Mouse (Mus musculus) myocyte (in vitro differentiated cells): ENCODE data around the gene Ddrgk1. TPM values are rescaled to one million over a fixed set of nuclear protein-coding genes. Genes with fewer than 3 reads are reported as not detected.

Source experiments
- H3K27me3 ChIP-seq: one replicate; pipeline ENCODE4 v1.6.1; 2011; ENCODE audit not compliant: control insufficient read depth, insufficient read depth, insufficient read length
- H3K36me3 ChIP-seq: one replicate; pipeline ENCODE4 v1.6.1; 2011; ENCODE audit not compliant: control insufficient read depth, insufficient read depth
- H3K4me2 ChIP-seq: one replicate; pipeline ENCODE4 v1.6.1; 2011; ENCODE audit warnings: low read depth, control low read depth
- H3K4me3 ChIP-seq: one replicate; pipeline ENCODE4 v1.5.1; 2011; ENCODE audit warnings: mild to moderate bottlenecking, control low read depth, moderate library complexity
- H3K79me2 ChIP-seq: one replicate; pipeline ENCODE4 v1.6.1; 2011; ENCODE audit not compliant: control insufficient read depth, insufficient read depth
- H3ac ChIP-seq: one replicate; pipeline ENCODE4 v1.6.1; 2011; ENCODE audit not compliant: control insufficient read depth, insufficient read length
- CEBPB ChIP-seq: IDR thresholded peaks from 2 replicates; pipeline ENCODE4 v1.6.1; 2011; ENCODE audit warnings: mild to moderate bottlenecking, moderate library complexity; ENCODE audit not compliant: poor library complexity, insufficient read depth, severe bottlenecking
- E2F4 ChIP-seq: IDR thresholded peaks from one replicate; pipeline ENCODE4 v1.6.1; 2011; ENCODE audit warnings: mild to moderate bottlenecking, control low read depth, moderate library complexity; ENCODE audit not compliant: insufficient read depth
- MAX ChIP-seq: IDR thresholded peaks from one replicate; pipeline ENCODE4 v1.6.1; 2011; ENCODE audit warnings: low read depth, mild to moderate bottlenecking, control low read depth
- MYOD1 ChIP-seq, 3 experiments: IDR thresholded peaks; one replicate each; pipeline ENCODE4 v1.6.1; 2011; ENCODE audit warnings: control low read depth in 2 of 3, low read depth in 2 of 3, mild to moderate bottlenecking in 2 of 3, moderate library complexity in 1 of 3; ENCODE audit not compliant: insufficient read length in 2 of 3, control insufficient read depth in 1 of 3
- MYOG ChIP-seq, 3 experiments: IDR thresholded peaks; one replicate each; pipeline ENCODE4 v1.6.1; 2011; ENCODE audit warnings: control low read depth in 2 of 3, low read depth in 2 of 3, mild to moderate bottlenecking in 2 of 3; ENCODE audit not compliant: insufficient read length in 2 of 3, control insufficient read depth in 1 of 3, insufficient read depth in 1 of 3
- POLR2A ChIP-seq: IDR thresholded peaks from one replicate; pipeline ENCODE4 v1.6.1; 2011; ENCODE audit warnings: low read depth, mild to moderate bottlenecking, control low read depth, moderate library complexity; ENCODE audit not compliant: insufficient read length
- POLR2AphosphoS2 ChIP-seq: IDR thresholded peaks from one replicate; pipeline ENCODE4 v1.6.1; 2011; ENCODE audit warnings: low read depth, control low read depth; ENCODE audit not compliant: insufficient read length
- REST ChIP-seq: IDR thresholded peaks from one replicate; pipeline ENCODE4 v1.6.1; 2011; ENCODE audit warnings: mild to moderate bottlenecking, control low read depth, moderate library complexity; ENCODE audit not compliant: insufficient read depth, insufficient read length
- SRF ChIP-seq: IDR thresholded peaks from one replicate; pipeline ENCODE4 v1.6.1; 2011; ENCODE audit warnings: low read depth; ENCODE audit not compliant: control insufficient read depth, insufficient read length
- TCF12 ChIP-seq: IDR thresholded peaks from one replicate; pipeline ENCODE4 v1.6.1; 2011; ENCODE audit warnings: mild to moderate bottlenecking, control low read depth; ENCODE audit not compliant: poor library complexity, insufficient read depth, severe bottlenecking
- TCF3 ChIP-seq: IDR thresholded peaks from one replicate; pipeline ENCODE4 v1.6.1; 2011; ENCODE audit warnings: low read depth, control low read depth; ENCODE audit not compliant: insufficient read length
- USF1 ChIP-seq: IDR thresholded peaks from one replicate; pipeline ENCODE4 v1.6.1; 2011; ENCODE audit warnings: low read depth, mild to moderate bottlenecking, control low read depth, moderate library complexity
- polyA plus RNA-seq: library from polyadenylated mRNA; unstranded; fragments of >200 nt; fragmentation: generic; extraction: Trizol; gene quantifications from one replicate; pipeline ENCODE4 v1.2.1, GENCODE M21; 2012; ENCODE audit warnings: missing spikeins

Gene Ddrgk1
- polyA plus RNA-seq, 1 experiment = 137 TPM

GRCm38 (mm10) chr2:130689011-130689410, 24.6 kb upstream of the Ddrgk1 start:
- Histone ChIP-seq H3K4me3 (no peak overlapping the region), H3ac (no peak overlapping the region), H3K4me2 (peak overlapping the region; percentile 14), H3K36me3 (no peaks in the 10 kb centered on the region), H3K27me3 (no peaks in the 10 kb centered on the region), H3K79me2 (no peaks in the 10 kb centered on the region)
- no peak for TF ChIP-seq REST
- TF ChIP-seq TCF3 = no peak
- TF ChIP-seq CEBPB = no peak
- no peak for TF ChIP-seq TCF12
- no peak for TF ChIP-seq SRF
- TF ChIP-seq E2F4 = no peak
- no peak for TF ChIP-seq POLR2A
- TF ChIP-seq MYOG (IDR thresholded peaks at IDR 0.05; ENCODE audit: control insufficient read depth in 1 of 3, insufficient read depth in 1 of 3, insufficient read length in 2 of 3, low read depth in 2 of 3) = no peak
- TF ChIP-seq MYOD1 (IDR thresholded peaks at IDR 0.05; ENCODE audit: control insufficient read depth in 1 of 3, insufficient read length in 2 of 3, low read depth in 2 of 3) = no peak
- no peak for TF ChIP-seq POLR2AphosphoS2
- no peak for TF ChIP-seq USF1
- TF ChIP-seq MAX = no peak

- Histone ChIP-seq H3K79me2 (no peaks in the 10 kb centered on the region), H3ac (no peak overlapping the region), H3K27me3 (no peaks in the 10 kb centered on the region), H3K4me3 (no peak overlapping the region), H3K36me3 (peaks cover 6% of the 10 kb centered on the region), H3K4me2 (no peak overlapping the region)
- TF ChIP-seq E2F4 (no peak), POLR2A (no peak), SRF (no peak), POLR2AphosphoS2 (no peak), TCF12 (no peak), REST (no peak), MYOD1 (IDR thresholded peaks at IDR 0.05; ENCODE audit: control insufficient read depth in 1 of 3, insufficient read length in 2 of 3, low read depth in 2 of 3) (no peak), TCF3 (no peak), USF1 (no peak), MYOG (IDR thresholded peaks at IDR 0.05; ENCODE audit: control insufficient read depth in 1 of 3, insufficient read depth in 1 of 3, insufficient read length in 2 of 3, low read depth in 2 of 3) (no peak), CEBPB (no peak), MAX (no peak)
These were observed 21.0 kb upstream of the Ddrgk1 start for GRCm38 (mm10) chr2:130685426-130685825.

GRCm38 (mm10) chr2:130681531-130681930, 17.1 kb upstream of the Ddrgk1 start:
- Histone ChIP-seq H3K27me3 (no peaks in the 10 kb centered on the region), H3K36me3 (peaks cover 35% of the 10 kb centered on the region), H3ac (no peak overlapping the region), H3K4me3 (no peak overlapping the region), H3K4me2 (no peak overlapping the region), H3K79me2 (no peaks in the 10 kb centered on the region)
- TF ChIP-seq TCF3 (no peak), MYOD1 (IDR thresholded peaks at IDR 0.05; ENCODE audit: control insufficient read depth in 1 of 3, insufficient read length in 2 of 3, low read depth in 2 of 3) (no peak), SRF (no peak), MYOG (IDR thresholded peaks at IDR 0.05; ENCODE audit: control insufficient read depth in 1 of 3, insufficient read depth in 1 of 3, insufficient read length in 2 of 3, low read depth in 2 of 3) (no peak), POLR2A (no peak), USF1 (no peak), REST (no peak), E2F4 (no peak), TCF12 (no peak), POLR2AphosphoS2 (no peak), MAX (no peak), CEBPB (no peak)

- no peak overlapping the region for H3ac ChIP-seq
- no peak overlapping the region for H3K4me2 ChIP-seq
- TF ChIP-seq MAX (no peak), POLR2A (no peak), TCF3 (no peak), TCF12 (no peak), POLR2AphosphoS2 (no peak), E2F4 (no peak), MYOG (IDR thresholded peaks at IDR 0.05; ENCODE audit: control insufficient read depth in 1 of 3, insufficient read depth in 1 of 3, insufficient read length in 2 of 3, low read depth in 2 of 3) (no peak), USF1 (no peak), SRF (no peak), CEBPB (no peak), MYOD1 (IDR thresholded peaks at IDR 0.05; ENCODE audit: control insufficient read depth in 1 of 3, insufficient read length in 2 of 3, low read depth in 2 of 3) (no peak), REST (no peak)
- peaks cover 48% of the 10 kb centered on the region for H3K36me3 ChIP-seq
- no peak overlapping the region for H3K4me3 ChIP-seq
- no peaks in the 10 kb centered on the region for H3K79me2 ChIP-seq
- H3K27me3 ChIP-seq = no peaks in the 10 kb centered on the region
These were observed 15.4 kb upstream of the Ddrgk1 start for GRCm38 (mm10) chr2:130679899-130680298.
